Mouse (Mus musculus): ENCODE results near the gene Ifitm5. TPM values are rescaled to one million over a fixed set of nuclear protein-coding genes. Genes with fewer than 3 reads are reported as not detected.
"Not testable (repeated sequence)": the region's sequence is repeated elsewhere in the genome, so short reads cannot be mapped to it uniquely, and the experiment has no call there.

Ifitm5 gene
- not detected in 2 replicates for total RNA-seq (2015; ENCODE audit: low replicate concordance)
- total RNA-seq (2017; ENCODE audit: low replicate concordance), result not detected in 2 replicates

GRCm38 (mm10) chr7:140949824-140950530 lies at the start of gene Ifitm5:
Gene Ifitm5 (minus strand): TSS chr7:140950291.
- ATAC-seq (replicated peaks; ENCODE audit: low FRiP score, poor library complexity, severe bottlenecking), result no peak

GRCm38 (mm10) chr7:140998853-140999700 lies 49.0 kb upstream of the Ifitm5 start:
- no peak for ATAC-seq (replicated peaks; ENCODE audit: low FRiP score, poor library complexity, severe bottlenecking)

GRCm38 (mm10) chr7:140997817-140998216 lies 47.7 kb upstream of the Ifitm5 start:
- no peak for ATAC-seq (replicated peaks; ENCODE audit: low FRiP score, poor library complexity, severe bottlenecking)

GRCm38 (mm10) chr7:140991117-140991689 lies 41.1 kb upstream of the Ifitm5 start:
- ATAC-seq (replicated peaks; ENCODE audit: low FRiP score, poor library complexity, severe bottlenecking), result no peak

GRCm38 (mm10) chr7:140990622-140991021 lies 40.5 kb upstream of the Ifitm5 start:
- no peak for ATAC-seq (replicated peaks; ENCODE audit: low FRiP score, poor library complexity, severe bottlenecking)

GRCm38 (mm10) chr7:140990185-140990584 lies 40.1 kb upstream of the Ifitm5 start:
- ATAC-seq (replicated peaks; ENCODE audit: low FRiP score, poor library complexity, severe bottlenecking), result no peak

- ATAC-seq (replicated peaks; ENCODE audit: low FRiP score, poor library complexity, severe bottlenecking), result no peak
Measured at GRCm38 (mm10) chr7:140989022-140989421, 38.9 kb upstream of the Ifitm5 start.

GRCm38 (mm10) chr7:140987182-140988138 lies 37.4 kb upstream of the Ifitm5 start:
- ATAC-seq (replicated peaks; ENCODE audit: low FRiP score, poor library complexity, severe bottlenecking), result no peak

GRCm38 (mm10) chr7:140982971-140983370 lies 32.9 kb upstream of the Ifitm5 start:
- ATAC-seq (replicated peaks; ENCODE audit: low FRiP score, poor library complexity, severe bottlenecking), result no peak

- ATAC-seq (replicated peaks; ENCODE audit: low FRiP score, poor library complexity, severe bottlenecking), result no peak
Measured at GRCm38 (mm10) chr7:140981704-140982103, 31.6 kb upstream of the Ifitm5 start.

GRCm38 (mm10) chr7:140976720-140977119 lies 26.6 kb upstream of the Ifitm5 start:
- not testable (repeated sequence) for ATAC-seq (replicated peaks; ENCODE audit: low FRiP score, poor library complexity, severe bottlenecking)

- ATAC-seq (replicated peaks; ENCODE audit: low FRiP score, poor library complexity, severe bottlenecking), result no peak
Measured at GRCm38 (mm10) chr7:140975465-140975864, 25.4 kb upstream of the Ifitm5 start.

GRCm38 (mm10) chr7:140974940-140975339 lies 24.8 kb upstream of the Ifitm5 start:
- ATAC-seq (replicated peaks; ENCODE audit: low FRiP score, poor library complexity, severe bottlenecking), result no peak

- ATAC-seq (replicated peaks; ENCODE audit: low FRiP score, poor library complexity, severe bottlenecking), result no peak
Measured at GRCm38 (mm10) chr7:140973396-140974165, 23.5 kb upstream of the Ifitm5 start.

- ATAC-seq (replicated peaks; ENCODE audit: low FRiP score, poor library complexity, severe bottlenecking), result 0 out of 2 replicates have a peak, but pooled peaks have one; percentile 25
Measured at GRCm38 (mm10) chr7:140971479-140972171, 21.5 kb upstream of the Ifitm5 start.

GRCm38 (mm10) chr7:140970931-140971330 lies 20.8 kb upstream of the Ifitm5 start:
- no peak for ATAC-seq (replicated peaks; ENCODE audit: low FRiP score, poor library complexity, severe bottlenecking)

- not testable (repeated sequence) for ATAC-seq (replicated peaks; ENCODE audit: low FRiP score, poor library complexity, severe bottlenecking)
Measured at GRCm38 (mm10) chr7:140968710-140969109, 18.6 kb upstream of the Ifitm5 start.
